Mouse (Mus musculus): ENCODE data around the gene Pla2g15.

DNA sequence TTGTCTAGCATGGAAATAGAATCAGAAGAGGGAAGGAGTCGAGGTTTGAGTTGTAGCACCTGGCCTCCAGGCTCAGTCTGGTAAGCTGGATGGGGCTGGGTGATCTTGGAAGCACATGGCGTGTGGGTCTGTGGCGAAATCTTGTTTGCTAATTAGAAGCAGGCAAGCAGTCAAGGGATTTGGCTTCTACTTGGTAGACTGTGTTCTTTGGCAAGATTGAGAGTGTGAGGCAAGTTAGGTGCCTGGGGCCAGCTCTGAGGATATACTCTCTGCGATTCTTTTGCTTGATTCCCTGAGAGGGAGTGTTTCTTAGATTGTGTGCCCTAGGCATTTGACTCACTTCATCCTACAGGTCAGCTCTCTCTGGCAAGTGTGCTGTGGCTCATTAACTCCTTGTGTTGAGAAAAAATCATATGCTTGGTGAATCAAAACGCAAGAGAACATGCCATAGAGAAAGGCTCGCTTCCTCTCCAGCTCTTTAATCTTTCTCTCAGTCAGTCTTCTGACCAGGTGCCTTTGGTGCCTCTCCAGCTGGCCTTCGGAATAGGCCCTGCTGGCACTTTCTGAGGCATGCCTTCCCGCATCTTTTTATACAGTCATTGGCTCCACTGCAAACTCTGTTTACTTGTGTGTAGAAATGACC lies 35.5 kb downstream of the Pla2g15 start:
- no peak for TF ChIP-seq CTCF (IDR thresholded peaks at IDR 0.05; ENCODE audit: low read depth)
- TF ChIP-seq EP300 (IDR thresholded peaks at IDR 0.05; ENCODE audit: low read depth) = no peak
